Mouse (Mus musculus): ENCODE results near the gene Atg10. TPM values are rescaled to one million over a fixed set of nuclear protein-coding genes. Genes with fewer than 3 reads are reported as not detected.

Gene Atg10
- polyA plus RNA-seq, 1 experiment, result 11.1 TPM

GRCm38 (mm10) chr13:91100417-91100816 lies 123.4 kb downstream of the Atg10 start:
- TF ChIP-seq CTCF (IDR thresholded peaks at IDR 0.05; ENCODE audit: borderline replicate concordance, insufficient read depth, low read depth, low read length) (no peak), POLR2A (IDR thresholded peaks at IDR 0.05; ENCODE audit: borderline replicate concordance, insufficient read depth, low read length) (no peak)
- 82% methylated on average over 5 of the region's 5 CpGs for WGBS
- no peaks in the 10 kb centered on the region for H3K27me3 ChIP-seq (ENCODE audit: control insufficient read depth, insufficient read depth, low read length)
- no peaks in the 10 kb centered on the region for H3K4me1 ChIP-seq (ENCODE audit: control insufficient read depth, insufficient read depth, low read length)
- H3K4me3 ChIP-seq (replicated peaks; ENCODE audit: insufficient read depth, low read depth, low read length), result no peak overlapping the region
- no peak for DNase-seq
- H3K27ac ChIP-seq (ENCODE audit: insufficient read depth, low read length), result no peak overlapping the region

GRCm38 (mm10) chr13:91094851-91095250 lies 128.9 kb downstream of the Atg10 start:
- Histone ChIP-seq H3K27me3 (ENCODE audit: control insufficient read depth, insufficient read depth, low read length) (no peaks in the 10 kb centered on the region), H3K4me3 (replicated peaks; ENCODE audit: insufficient read depth, low read depth, low read length) (no peak overlapping the region), H3K27ac (ENCODE audit: insufficient read depth, low read length) (no peak overlapping the region), H3K4me1 (ENCODE audit: control insufficient read depth, insufficient read depth, low read length) (no peaks in the 10 kb centered on the region)
- no peak for DNase-seq
- TF ChIP-seq POLR2A (IDR thresholded peaks at IDR 0.05; ENCODE audit: borderline replicate concordance, insufficient read depth, low read length) (no peak), CTCF (IDR thresholded peaks at IDR 0.05; ENCODE audit: borderline replicate concordance, insufficient read depth, low read depth, low read length) (no peak)
- WGBS, result 91% methylated on average over 4 of the region's 4 CpGs

GRCm38 (mm10) chr13:91094196-91094595 lies 129.6 kb downstream of the Atg10 start:
- DNase-seq, result no peak
- WGBS, result 41% methylated on average over 7 of the region's 7 CpGs
- no peak overlapping the region for H3K4me3 ChIP-seq (replicated peaks; ENCODE audit: insufficient read depth, low read depth, low read length)

DNA sequence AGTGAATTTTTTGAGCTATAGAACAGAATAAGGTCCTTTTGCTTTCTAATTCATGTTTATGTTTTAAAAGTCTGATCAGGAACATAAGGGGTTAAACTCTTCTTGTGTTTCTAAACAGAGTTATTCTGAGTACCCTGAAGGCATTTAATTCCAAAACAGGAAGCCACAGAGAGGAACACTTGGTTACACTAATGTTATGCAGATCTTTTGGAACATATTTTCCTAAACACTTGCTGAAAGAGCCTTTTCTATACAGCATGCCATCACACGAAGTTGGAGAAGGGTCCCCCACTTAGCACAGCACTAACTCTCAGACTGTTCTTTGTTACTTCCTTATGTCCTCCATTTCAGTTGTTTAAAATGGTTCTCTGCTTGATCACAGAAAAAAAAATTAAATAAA lies 130.2 kb downstream of the Atg10 start:
- Histone ChIP-seq H3K27ac (ENCODE audit: insufficient read depth, low read length) (no peak overlapping the region), H3K4me1 (ENCODE audit: control insufficient read depth, insufficient read depth, low read length) (no peaks in the 10 kb centered on the region), H3K4me3 (replicated peaks; ENCODE audit: insufficient read depth, low read depth, low read length) (no peak overlapping the region), H3K27me3 (ENCODE audit: control insufficient read depth, insufficient read depth, low read length) (no peaks in the 10 kb centered on the region)
- no peak for TF ChIP-seq POLR2A (IDR thresholded peaks at IDR 0.05; ENCODE audit: borderline replicate concordance, insufficient read depth, low read length)
- no peak for TF ChIP-seq CTCF (IDR thresholded peaks at IDR 0.05; ENCODE audit: borderline replicate concordance, insufficient read depth, low read depth, low read length)
- no peak for DNase-seq
- 60% methylated on average over 1 of the region's 1 CpGs for WGBS

More at GRCm38 (mm10) chr13:91094196-91094595, 129.6 kb downstream of the Atg10 start:
- TF ChIP-seq CTCF (IDR thresholded peaks at IDR 0.05; ENCODE audit: borderline replicate concordance, insufficient read depth, low read depth, low read length) (no peak), POLR2A (IDR thresholded peaks at IDR 0.05; ENCODE audit: borderline replicate concordance, insufficient read depth, low read length) (no peak)
- no peak overlapping the region for H3K27ac ChIP-seq (ENCODE audit: insufficient read depth, low read length)
- no peaks in the 10 kb centered on the region for H3K27me3 ChIP-seq (ENCODE audit: control insufficient read depth, insufficient read depth, low read length)
- H3K4me1 ChIP-seq (ENCODE audit: control insufficient read depth, insufficient read depth, low read length), result no peaks in the 10 kb centered on the region

GRCm38 (mm10) chr13:91093162-91093561 lies 130.6 kb downstream of the Atg10 start:
- no peaks in the 10 kb centered on the region for H3K27me3 ChIP-seq (ENCODE audit: control insufficient read depth, insufficient read depth, low read length)
- H3K27ac ChIP-seq (ENCODE audit: insufficient read depth, low read length), result no peak overlapping the region
- peak in 1 of 2 experiments; percentile 15 for DNase-seq
- peak; percentile 36; the same call in 1 of the 2 replicates for TF ChIP-seq CTCF (IDR thresholded peaks at IDR 0.05; ENCODE audit: borderline replicate concordance, insufficient read depth, low read depth, low read length)
- TF ChIP-seq POLR2A (IDR thresholded peaks at IDR 0.05; ENCODE audit: borderline replicate concordance, insufficient read depth, low read length), result no peak
- H3K4me1 ChIP-seq (ENCODE audit: control insufficient read depth, insufficient read depth, low read length), result no peaks in the 10 kb centered on the region
- no peak overlapping the region for H3K4me3 ChIP-seq (replicated peaks; ENCODE audit: insufficient read depth, low read depth, low read length)
- 26% methylated on average over 6 of the region's 6 CpGs for WGBS

DNA sequence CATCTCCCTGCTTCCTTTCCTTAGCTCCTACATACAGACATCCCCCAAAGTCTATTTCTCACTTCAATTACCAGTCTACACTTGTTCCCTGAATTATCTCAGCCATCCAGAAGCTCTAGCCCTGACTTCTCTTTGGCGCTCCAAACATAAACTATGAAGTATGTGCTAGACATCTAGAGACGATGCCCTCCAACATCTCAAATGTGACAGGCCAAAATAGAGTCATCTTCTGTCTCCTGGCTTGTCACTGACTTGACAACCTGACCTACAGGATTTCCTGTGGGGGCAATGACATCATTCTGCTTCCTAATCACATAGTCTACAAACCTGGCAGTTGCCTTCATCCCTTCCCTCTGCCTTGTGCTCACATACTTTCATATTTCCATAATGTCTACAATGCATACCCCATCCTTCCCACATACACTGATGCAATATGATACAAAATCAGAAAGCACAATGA lies 132.0 kb downstream of the Atg10 start:
- TF ChIP-seq POLR2A (IDR thresholded peaks at IDR 0.05; ENCODE audit: borderline replicate concordance, insufficient read depth, low read length), result no peak
- 88% methylated on average over 2 of the region's 2 CpGs for WGBS
- H3K4me3 ChIP-seq (replicated peaks; ENCODE audit: insufficient read depth, low read depth, low read length), result no peak overlapping the region
- no peak for DNase-seq
- H3K27me3 ChIP-seq (ENCODE audit: control insufficient read depth, insufficient read depth, low read length), result no peaks in the 10 kb centered on the region
- H3K27ac ChIP-seq (ENCODE audit: insufficient read depth, low read length), result no peak overlapping the region
- H3K4me1 ChIP-seq (ENCODE audit: control insufficient read depth, insufficient read depth, low read length), result no peaks in the 10 kb centered on the region

DNA sequence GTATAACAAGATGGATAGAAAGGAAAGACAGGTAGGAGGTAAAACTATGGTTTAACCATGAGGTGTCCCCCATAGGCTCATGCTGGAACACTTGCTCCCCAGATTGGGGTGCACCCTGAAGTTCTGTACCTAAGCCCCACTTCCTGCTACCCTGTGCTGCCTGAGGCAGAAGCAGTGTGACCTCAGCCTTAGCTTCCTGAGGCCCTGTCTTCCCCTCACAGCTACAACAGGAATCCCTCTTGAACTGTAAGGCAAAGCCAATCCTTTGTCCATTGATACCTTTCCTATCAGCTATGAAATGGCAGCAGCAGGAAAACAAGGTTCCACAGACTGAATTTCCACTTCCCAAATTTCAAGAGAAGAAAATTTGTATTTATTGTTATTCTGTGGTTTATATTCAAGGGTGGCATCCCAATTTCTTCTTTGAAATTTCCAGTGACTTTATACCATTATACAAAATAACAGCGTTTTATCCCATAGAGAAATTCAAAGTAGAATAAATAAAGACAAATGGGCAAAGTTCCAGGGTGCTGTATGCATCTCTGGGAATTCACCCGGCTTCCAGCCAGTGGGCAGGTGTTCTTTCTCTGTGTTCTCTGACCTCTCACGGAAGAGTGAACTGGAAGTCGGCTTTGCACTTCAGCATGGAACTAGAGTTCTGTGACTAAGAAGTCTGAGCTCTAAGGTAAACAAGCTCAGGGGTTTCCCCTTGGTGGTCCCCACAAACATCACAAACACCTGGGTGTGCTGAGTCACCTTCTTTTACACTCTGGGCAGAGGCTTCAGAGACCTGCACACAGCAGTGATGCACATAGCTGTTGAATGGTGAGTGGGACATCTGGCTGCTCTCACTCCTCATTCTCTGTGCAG lies 132.7 kb downstream of the Atg10 start:
- no peak overlapping the region for H3K4me3 ChIP-seq (replicated peaks; ENCODE audit: insufficient read depth, low read depth, low read length)
- WGBS, result 32% methylated on average over 4 of the region's 4 CpGs
- TF ChIP-seq POLR2A (IDR thresholded peaks at IDR 0.05; ENCODE audit: borderline replicate concordance, insufficient read depth, low read length) (no peak), CTCF (IDR thresholded peaks at IDR 0.05; ENCODE audit: borderline replicate concordance, insufficient read depth, low read depth, low read length) (no peak)
- no peak for DNase-seq
- no peak overlapping the region for H3K27ac ChIP-seq (ENCODE audit: insufficient read depth, low read length)
- no peaks in the 10 kb centered on the region for H3K27me3 ChIP-seq (ENCODE audit: control insufficient read depth, insufficient read depth, low read length)
- H3K4me1 ChIP-seq (ENCODE audit: control insufficient read depth, insufficient read depth, low read length), result no peaks in the 10 kb centered on the region

- DNase-seq, result no peak
- Histone ChIP-seq H3K27ac (ENCODE audit: insufficient read depth, low read length) (no peak overlapping the region), H3K4me1 (ENCODE audit: control insufficient read depth, insufficient read depth, low read length) (no peaks in the 10 kb centered on the region), H3K4me3 (replicated peaks; ENCODE audit: insufficient read depth, low read depth, low read length) (no peak overlapping the region), H3K27me3 (ENCODE audit: control insufficient read depth, insufficient read depth, low read length) (no peaks in the 10 kb centered on the region)
- WGBS, result 97% methylated on average over 12 of the region's 12 CpGs
- no peak for TF ChIP-seq POLR2A (IDR thresholded peaks at IDR 0.05; ENCODE audit: borderline replicate concordance, insufficient read depth, low read length)
- no peak for TF ChIP-seq CTCF (IDR thresholded peaks at IDR 0.05; ENCODE audit: borderline replicate concordance, insufficient read depth, low read depth, low read length)
Measured at GRCm38 (mm10) chr13:91086361-91086900, 137.3 kb downstream of the Atg10 start.

All from cerebellum, adult 2 months (tissue).